Mouse (Mus musculus) spleen, postnatal 36 days (tissue): ENCODE data around the gene Hmga1.

Experiments used
- DNase-seq, 2 experiments: peaks; one replicate each; pipeline ENCODE4 v3.0.0; 2022; ENCODE audit warnings: low spot score in 2 of 2, mixed read lengths in 1 of 2

Gene Hmga1

DNA sequence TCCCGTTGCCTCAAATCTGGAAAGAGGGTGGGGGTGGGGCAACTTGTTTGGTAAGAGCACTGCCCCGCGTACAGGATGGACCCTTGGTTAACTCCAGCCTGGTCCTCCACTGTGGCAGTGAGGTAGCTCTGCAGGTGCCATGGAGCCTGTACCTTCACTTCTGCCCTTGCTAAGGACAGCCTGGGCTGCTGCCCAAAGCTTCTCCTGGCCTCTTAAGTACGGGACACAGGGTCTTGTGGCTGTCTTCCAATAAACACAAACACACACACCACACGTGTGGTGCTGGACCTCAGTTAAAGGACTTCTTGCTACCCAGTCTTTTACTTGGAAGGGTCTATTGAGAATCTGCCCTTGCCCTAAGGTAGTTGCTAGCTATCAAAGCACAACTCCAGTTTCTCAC is 2.5 kb downstream of the Hmga1 start:
- DNase-seq = no peak

- no peak for DNase-seq
Measured at GRCm38 (mm10) chr17:27559596-27559995, 3.3 kb downstream of the Hmga1 start.

- no peak for DNase-seq
Measured at GRCm38 (mm10) chr17:27560926-27561480, 4.7 kb downstream of the Hmga1 start.

DNA sequence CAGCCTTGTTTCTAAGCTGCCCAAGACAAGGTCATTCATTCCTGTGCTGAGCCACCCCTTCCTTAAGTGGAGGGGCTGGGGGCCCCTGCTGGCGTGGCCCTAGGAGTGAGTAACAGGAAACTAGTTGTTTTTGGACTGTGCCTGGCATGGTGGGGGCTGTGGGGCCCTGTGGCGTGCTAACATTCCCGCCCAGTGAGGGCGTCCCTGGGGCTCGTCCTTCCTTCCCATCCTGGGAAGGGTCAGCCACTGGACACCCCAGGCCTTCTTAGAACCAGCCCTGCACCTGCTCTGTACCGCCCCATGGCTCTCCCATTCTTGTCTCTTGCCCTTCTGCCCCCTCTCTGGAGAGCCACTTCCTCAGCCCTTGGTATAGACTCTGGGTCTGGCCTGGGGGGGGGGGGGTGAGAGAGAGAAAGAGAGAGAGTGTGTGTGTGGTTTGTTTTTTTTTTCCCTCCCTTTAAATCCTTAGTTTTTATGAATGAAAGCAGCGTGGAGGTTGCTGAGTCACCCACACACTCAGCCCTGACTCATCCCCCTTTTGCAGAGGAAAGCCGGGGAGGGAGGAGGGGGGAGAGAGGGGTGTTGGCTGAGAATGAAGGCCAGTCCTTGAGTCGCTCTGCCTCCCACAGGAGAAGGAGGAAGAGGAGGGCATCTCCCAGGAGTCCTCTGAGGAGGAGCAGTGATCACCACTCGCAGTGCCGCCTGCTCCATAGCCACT is 5.7 kb downstream of the Hmga1 start:
- DNase-seq = no peak

GRCm38 (mm10) chr17:27563771-27564244 is 7.5 kb downstream of the Hmga1 start:
- no peak for DNase-seq

GRCm38 (mm10) chr17:27564391-27565162 is 8.3 kb downstream of the Hmga1 start:
- DNase-seq = peak in 1 of 2 experiments; percentile 20

GRCm38 (mm10) chr17:27565163-27565941 is 9.1 kb downstream of the Hmga1 start, which contains the start of gene AI413582:
AI413582 (minus strand) TSS chr17:27565756.
- peak; percentile 93 to 95 for DNase-seq

GRCm38 (mm10) chr17:27565942-27566267 is 9.6 kb downstream of the Hmga1 start:
- no peak for DNase-seq

DNA sequence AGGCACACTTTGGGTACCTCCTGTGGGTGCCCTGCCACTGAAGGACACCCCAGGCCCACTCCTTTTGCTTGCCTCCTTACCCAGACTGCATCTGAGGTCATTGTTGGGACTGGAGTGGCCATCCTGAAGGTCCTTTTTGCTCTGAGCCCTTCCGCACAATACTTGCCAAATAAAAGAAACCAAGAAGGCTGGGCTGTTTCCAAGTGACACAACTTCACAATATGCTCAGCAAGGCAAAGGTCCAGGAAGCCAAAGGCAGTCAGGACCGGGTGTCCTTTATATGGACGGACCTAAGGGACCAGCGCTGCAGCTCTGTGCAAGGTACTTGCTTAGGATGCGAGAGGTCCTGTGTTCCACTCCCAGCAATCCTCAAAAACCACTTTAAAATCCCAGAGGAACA is 11.9 kb downstream of the Hmga1 start:
- no peak for DNase-seq

GRCm38 (mm10) chr17:27571315-27571714 is 15.0 kb downstream of the Hmga1 start:
- DNase-seq = no peak

GRCm38 (mm10) chr17:27573772-27574320 is 17.5 kb downstream of the Hmga1 start:
- no peak for DNase-seq

GRCm38 (mm10) chr17:27574470-27575115 is 18.3 kb downstream of the Hmga1 start:
- no peak for DNase-seq

- DNase-seq = no peak
Measured at GRCm38 (mm10) chr17:27575116-27575776, 18.9 kb downstream of the Hmga1 start.

GRCm38 (mm10) chr17:27576056-27576455 is 19.8 kb downstream of the Hmga1 start:
- DNase-seq = no peak

GRCm38 (mm10) chr17:27577468-27577867 is 21.2 kb downstream of the Hmga1 start:
- DNase-seq = no peak

GRCm38 (mm10) chr17:27578487-27578886 is 22.2 kb downstream of the Hmga1 start:
- no peak for DNase-seq

DNA sequence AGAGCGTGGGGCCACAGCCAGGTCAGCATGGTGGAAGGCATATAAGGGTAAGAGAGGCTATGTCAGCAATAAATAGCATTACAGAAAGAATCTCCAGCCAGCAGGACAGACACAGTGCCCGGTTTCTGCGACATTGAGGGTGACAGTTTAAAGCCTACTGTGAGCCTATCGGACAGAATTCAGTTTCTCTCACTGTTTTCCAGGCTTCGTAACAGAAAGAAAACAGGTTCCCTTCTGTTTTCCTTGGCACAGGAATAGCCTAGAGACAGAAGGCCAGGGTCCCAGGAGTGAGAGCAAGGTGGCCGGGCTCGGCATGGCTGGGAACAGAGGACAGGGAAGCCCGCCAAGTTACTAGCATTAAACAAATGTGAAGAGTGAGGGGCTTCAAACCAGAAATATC is 23.5 kb downstream of the Hmga1 start:
- DNase-seq = no peak

GRCm38 (mm10) chr17:27580392-27581068 is 24.2 kb downstream of the Hmga1 start:
- DNase-seq = no peak

DNA sequence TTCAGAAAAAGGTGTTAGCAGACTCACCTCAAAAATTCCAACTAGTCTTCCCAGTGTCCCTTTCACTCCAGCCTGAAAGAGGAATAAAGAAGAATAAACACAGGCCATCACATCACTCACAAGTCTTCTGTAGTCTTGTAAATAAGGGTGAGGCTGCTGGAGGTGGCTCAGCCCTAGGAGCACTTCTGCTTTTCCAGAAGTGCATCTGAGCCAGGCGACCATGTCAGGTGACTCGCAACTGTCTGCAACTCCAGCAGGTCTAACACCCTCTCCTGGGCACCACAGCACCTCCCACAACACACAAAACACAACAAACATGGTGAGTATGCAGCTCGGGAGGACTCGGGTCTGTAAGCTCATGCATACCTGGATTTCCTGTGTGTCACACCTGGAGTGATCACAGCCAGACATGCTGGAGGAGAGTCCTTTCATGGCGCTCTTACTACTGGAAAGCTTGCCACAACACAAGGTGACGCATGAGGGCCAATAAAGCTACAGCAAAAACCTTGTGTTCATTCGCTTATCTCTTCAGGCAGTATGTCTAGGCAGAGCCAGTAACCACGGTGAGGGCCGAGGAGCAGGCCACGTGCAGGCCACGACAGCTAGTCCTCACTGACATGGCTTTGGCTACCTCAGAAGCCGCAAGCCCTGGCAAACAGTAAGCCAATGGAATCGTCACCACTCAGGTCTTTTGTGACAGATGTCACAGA is 27.0 kb downstream of the Hmga1 start:
- DNase-seq = no peak
